Mouse (Mus musculus) MEL (cell line): Measurements from ENCODE around the gene Rbfox3. TPM values are rescaled to one million over a fixed set of nuclear protein-coding genes. Genes with fewer than 3 reads are reported as not detected.

Experiments
- DNase-seq: peaks from one replicate; pipeline ENCODE4 v3.0.0; 2011; ENCODE audit warnings: low read depth, low spot score
- H3K27ac ChIP-seq: 2 replicates; pipeline ENCODE4 v1.5.1; 2012; ENCODE audit warnings: low read depth, mild to moderate bottlenecking, control low read depth, low read length, moderate library complexity; ENCODE audit not compliant: control insufficient read depth
- H3K27me3 ChIP-seq, 2 experiments: fragments of 150-350 bp in 1 of 2; sonication (generic) in 1 of 2; 2 replicates each; pipeline ENCODE4 v1.6.1; 2012; ENCODE audit warnings: low read length in 2 of 2, mild to moderate bottlenecking in 2 of 2, improper control_type of control experiment in 1 of 2, moderate library complexity in 1 of 2; ENCODE audit not compliant: insufficient read depth in 2 of 2, control insufficient read depth in 1 of 2
- H3K36me3 ChIP-seq, 2 experiments: 2 replicates each; pipeline ENCODE4 v1.6.1; 2012 to 2014; ENCODE audit warnings: low read length in 2 of 2, improper control_type of control experiment in 1 of 2, inconsistent platforms in 1 of 2, mild to moderate bottlenecking in 1 of 2; ENCODE audit not compliant: insufficient read depth in 2 of 2, control insufficient read depth in 1 of 2
- H3K4me1 ChIP-seq, 2 experiments: fragments of 150-350 bp in 1 of 2; sonication (generic) in 1 of 2; 2 replicates each; pipeline ENCODE4 v1.6.1; 2012; ENCODE audit warnings: low read length in 2 of 2, improper control_type of control experiment in 1 of 2, mild to moderate bottlenecking in 1 of 2; ENCODE audit not compliant: insufficient read depth in 2 of 2, control insufficient read depth in 1 of 2
- H3K4me3 ChIP-seq, 2 experiments: fragments of 150-350 bp in 1 of 2; sonication (generic) in 1 of 2; 2 replicates each; pipeline ENCODE4 v1.5.1; 2012; ENCODE audit warnings: low read depth in 2 of 2, low read length in 2 of 2, mild to moderate bottlenecking in 2 of 2, moderate library complexity in 2 of 2, control low read depth in 1 of 2, improper control_type of control experiment in 1 of 2; ENCODE audit not compliant: control insufficient read depth in 1 of 2, insufficient read depth in 1 of 2
- H3K79me2 ChIP-seq: 2 replicates; pipeline ENCODE4 v1.6.1; 2012; ENCODE audit warnings: mild to moderate bottlenecking, low read length, moderate library complexity; ENCODE audit not compliant: control insufficient read depth, poor library complexity, insufficient read depth
- H3K9ac ChIP-seq: 2 replicates; pipeline ENCODE4 v1.6.1; 2012; ENCODE audit warnings: low read depth, mild to moderate bottlenecking, control low read depth, low read length, moderate library complexity; ENCODE audit not compliant: control insufficient read depth, poor library complexity, severe bottlenecking
- H3K9me3 ChIP-seq: fragments of 150-350 bp; sonication (generic); replicated peaks from 2 replicates; pipeline ENCODE4 v1.6.1; 2012; ENCODE audit warnings: mild to moderate bottlenecking, low read length, improper control_type of control experiment, moderate library complexity; ENCODE audit not compliant: insufficient read depth
- BHLHE40 ChIP-seq: IDR thresholded peaks from 2 replicates; pipeline ENCODE4 v1.6.1; 2012; ENCODE audit warnings: low read depth, mild to moderate bottlenecking, inconsistent platforms, low read length, improper control_type of control experiment, borderline replicate concordance
- CTCF ChIP-seq, 3 experiments: IDR thresholded peaks in 2 of 3; conservative IDR thresholded peaks in 1 of 3; 2 replicates each; pipeline ENCODE4 v1.5.1; 2011 to 2012; ENCODE audit warnings: low read length in 3 of 3, low read depth in 2 of 3, mild to moderate bottlenecking in 2 of 3, improper control_type of control experiment in 1 of 3, inconsistent platforms in 1 of 3, mixed read lengths in 1 of 3, moderate library complexity in 1 of 3; ENCODE audit not compliant: control insufficient read depth in 1 of 3, insufficient read depth in 1 of 3, poor library complexity in 1 of 3, severe bottlenecking in 1 of 3
- EP300 ChIP-seq, 2 experiments: IDR thresholded peaks; 2 replicates each; pipeline ENCODE4 v1.6.1; 2011; ENCODE audit warnings: improper control_type of control experiment in 2 of 2, low read length in 2 of 2, low read depth in 1 of 2, mild to moderate bottlenecking in 1 of 2
- ETS1 ChIP-seq: IDR thresholded peaks from 2 replicates; pipeline ENCODE4 v1.6.1; 2012; ENCODE audit warnings: low read depth, mild to moderate bottlenecking, inconsistent platforms, low read length, improper control_type of control experiment, moderate library complexity
- GABPA ChIP-seq: IDR thresholded peaks from 2 replicates; pipeline ENCODE4 v1.6.1; 2012; ENCODE audit warnings: low read depth, mild to moderate bottlenecking, inconsistent platforms, low read length, improper control_type of control experiment, moderate library complexity
- GATA1 ChIP-seq: IDR thresholded peaks from 2 replicates; pipeline ENCODE4 v1.6.1; 2011; ENCODE audit warnings: low read depth, low read length, improper control_type of control experiment
- HCFC1 ChIP-seq: IDR thresholded peaks from 2 replicates; pipeline ENCODE4 v1.6.1; 2012; ENCODE audit warnings: low read depth, mild to moderate bottlenecking, inconsistent platforms, low read length, improper control_type of control experiment, moderate library complexity
- JUND ChIP-seq: IDR thresholded peaks from 2 replicates; pipeline ENCODE4 v1.6.1; 2011; ENCODE audit warnings: low read depth, mild to moderate bottlenecking, improper control_type of control experiment, low read length
- MAFK ChIP-seq: IDR thresholded peaks from 2 replicates; pipeline ENCODE4 v1.6.1; 2011; ENCODE audit warnings: low read depth, mild to moderate bottlenecking, low read length, improper control_type of control experiment, borderline replicate concordance
- MAX ChIP-seq: IDR thresholded peaks from 2 replicates; pipeline ENCODE4 v1.6.1; 2011; ENCODE audit warnings: low read length, improper control_type of control experiment
- MAZ ChIP-seq: IDR thresholded peaks from 2 replicates; pipeline ENCODE4 v1.6.1; 2012; ENCODE audit warnings: low read depth, mild to moderate bottlenecking, inconsistent platforms, low read length, improper control_type of control experiment
- MEF2A ChIP-seq: IDR thresholded peaks from 2 replicates; pipeline ENCODE4 v1.6.1; 2014; ENCODE audit warnings: low read depth, mild to moderate bottlenecking, inconsistent platforms, low read length, improper control_type of control experiment; ENCODE audit not compliant: poor library complexity, insufficient replicate concordance, severe bottlenecking; ENCODE audit errors: extremely low read depth
- POLR2AphosphoS2 ChIP-seq: IDR thresholded peaks from 2 replicates; pipeline ENCODE4 v1.6.1; 2011; ENCODE audit warnings: low read length, improper control_type of control experiment
- RAD21 ChIP-seq: IDR thresholded peaks from 2 replicates; pipeline ENCODE4 v1.6.1; 2011; ENCODE audit warnings: mild to moderate bottlenecking, low read depth, low read length, improper control_type of control experiment
- RCOR1 ChIP-seq: IDR thresholded peaks from 2 replicates; pipeline ENCODE4 v1.6.1; 2012; ENCODE audit warnings: low read depth, mild to moderate bottlenecking, inconsistent platforms, low read length, improper control_type of control experiment
- SIN3A ChIP-seq: IDR thresholded peaks from 2 replicates; pipeline ENCODE4 v1.6.1; 2012; ENCODE audit warnings: low read length, improper control_type of control experiment, inconsistent platforms
- SMC3 ChIP-seq: IDR thresholded peaks from 2 replicates; pipeline ENCODE4 v1.6.1; 2011; ENCODE audit warnings: low read depth, low read length, improper control_type of control experiment
- TAL1 ChIP-seq: IDR thresholded peaks from 2 replicates; pipeline ENCODE4 v1.6.1; 2012; ENCODE audit warnings: mild to moderate bottlenecking, inconsistent platforms, low read length, moderate library complexity, mixed read lengths
- TBP ChIP-seq: IDR thresholded peaks from 2 replicates; pipeline ENCODE4 v1.8.0; 2011; ENCODE audit warnings: low read depth, low read length, improper control_type of control experiment
- ZC3H11A ChIP-seq: IDR thresholded peaks from 2 replicates; pipeline ENCODE4 v1.6.1; 2012; ENCODE audit warnings: low read depth, mild to moderate bottlenecking, inconsistent platforms, low read length, improper control_type of control experiment
- ZMIZ1 ChIP-seq: IDR thresholded peaks from 2 replicates; pipeline ENCODE4 v1.6.1; 2012; ENCODE audit warnings: low read depth, mild to moderate bottlenecking, inconsistent platforms, low read length, improper control_type of control experiment, moderate library complexity
- polyA plus RNA-seq, 2 experiments: library from polyadenylated mRNA; stranded (reverse) in 1 of 2; unstranded in 1 of 2; fragments of >175 nt in 1 of 2; fragments of >200 nt in 1 of 2; gene quantifications; 2 replicates each; pipeline versions ENCODE4 v1.2.1 to v1.2.4; 2012; ENCODE audit warnings: low replicate concordance in 2 of 2, low read depth in 1 of 2; ENCODE audit not compliant: insufficient read length in 2 of 2, insufficient read depth in 1 of 2, missing spikeins in 1 of 2
- total RNA-seq: library from RNA; depleted of rRNA; stranded (reverse); fragments of 300-350 nt; gene quantifications from 2 replicates; pipeline ENCODE4 v1.2.3, GENCODE M21; 2012; rRNA removed

Rbfox3 gene
- total and polyA plus RNA-seq, 3 experiments: not detected

GRCm38 (mm10) chr11:118443201-118443970, 468.0 kb downstream of the Rbfox3 start:
- Histone ChIP-seq H3K36me3 (no peaks in the 10 kb centered on the region), H3K9ac (no peak overlapping the region), H3K9me3 (no peaks in the 10 kb centered on the region), H3K27ac (no peak overlapping the region), H3K27me3 (peaks cover 2 to 5% of the 10 kb centered on the region in 2 experiments; a peak in 3 of 4 replicates), H3K79me2 (no peaks in the 10 kb centered on the region), H3K4me3 (no peak overlapping the region), H3K4me1 (no peaks in the 10 kb centered on the region)
- DNase-seq: peak; percentile 68
- no peak for TF ChIP-seq GATA1
- TF ChIP-seq HCFC1: no peak
- no peak for TF ChIP-seq ZMIZ1
- peak; percentile 86 for TF ChIP-seq SMC3
- TF ChIP-seq ZC3H11A: peak; percentile 61
- TF ChIP-seq RAD21: peak; percentile 64
- peak; percentile 71 to 73 (median 72) for TF ChIP-seq CTCF (IDR thresholded peaks at IDR 0.05 in 2 of 3, conservative IDR thresholded peaks at IDR 0.05 in 1 of 3; ENCODE audit: control insufficient read depth in 1 of 3, insufficient read depth in 1 of 3, low read depth in 2 of 3, low read length in 3 of 3, poor library complexity in 1 of 3, severe bottlenecking in 1 of 3)

GRCm38 (mm10) chr11:118442691-118443090, 468.7 kb downstream of the Rbfox3 start:
- Histone ChIP-seq H3K36me3 (no peaks in the 10 kb centered on the region), H3K79me2 (no peaks in the 10 kb centered on the region), H3K27me3 (peaks cover 2 to 5% of the 10 kb centered on the region in 2 experiments; a peak in 3 of 4 replicates), H3K9me3 (no peaks in the 10 kb centered on the region), H3K27ac (no peak overlapping the region), H3K9ac (no peak overlapping the region), H3K4me1 (no peaks in the 10 kb centered on the region), H3K4me3 (no peak overlapping the region)
- TF ChIP-seq MAX (no peak), POLR2AphosphoS2 (no peak), EP300 (IDR thresholded peaks at IDR 0.05; ENCODE audit: low read depth in 1 of 2, low read length in 2 of 2) (no peak), RCOR1 (no peak), MAFK (no peak), GABPA (no peak), CTCF (IDR thresholded peaks at IDR 0.05 in 2 of 3, conservative IDR thresholded peaks at IDR 0.05 in 1 of 3; ENCODE audit: control insufficient read depth in 1 of 3, insufficient read depth in 1 of 3, low read depth in 2 of 3, low read length in 3 of 3, poor library complexity in 1 of 3, severe bottlenecking in 1 of 3) (no peak), TAL1 (no peak), SIN3A (no peak), MAZ (no peak), HCFC1 (no peak), JUND (no peak), ETS1 (no peak), MEF2A (no peak), TBP (no peak), BHLHE40 (no peak), ZMIZ1 (no peak), GATA1 (no peak), RAD21 (no peak)
- DNase-seq: no peak

Other genes starting within 250 kb of the Rbfox3 start
- not detected in 2 replicates for gene Enpp7, start 76.6 kb upstream of the Rbfox3 start, total RNA-seq
- gene Enpp7, start 76.6 kb upstream of the Rbfox3 start, polyA plus RNA-seq: not detected
- gene Cbx2, start 111.4 kb upstream of the Rbfox3 start, total RNA-seq: 11.8 and 13.1 TPM in 2 replicates
- gene Cbx2, start 111.4 kb upstream of the Rbfox3 start, polyA plus RNA-seq: 10 to 100 TPM in 1 of 2 experiments, not detected in 1; 13.3 TPM
- gene Cbx8, start 129.4 kb upstream of the Rbfox3 start, total RNA-seq: 5.3 and 5.7 TPM in 2 replicates
- gene Cbx8, start 129.4 kb upstream of the Rbfox3 start, polyA plus RNA-seq: 10 to 100 TPM in 1 of 2 experiments, not detected in 1; 11.3 TPM
- 8.0 and 8.1 TPM in 2 replicates for gene Cbx4, start 174.6 kb upstream of the Rbfox3 start, total RNA-seq
- gene Cbx4, start 174.6 kb upstream of the Rbfox3 start, polyA plus RNA-seq: 10 to 100 TPM in 1 of 2 experiments, not detected in 1; 22.6 TPM